Mouse (Mus musculus): ENCODE measurements around the gene Gm11032.

- TF ChIP-seq CTCF (IDR thresholded peaks at IDR 0.05; ENCODE audit: extremely low read depth, insufficient read length, insufficient replicate concordance, low read depth, low read length) (no peak), POLR2A (IDR thresholded peaks at IDR 0.05; ENCODE audit: low read depth, low read length) (no peak)
Measured at GRCm38 (mm10) chr11:4660309-4661025, 40.6 kb downstream of the Gm11032 start.

Measured in small intestine, adult 2 months (tissue).